Mouse (Mus musculus): ENCODE results near the gene Cbx8.

Cbx8 gene

DNA sequence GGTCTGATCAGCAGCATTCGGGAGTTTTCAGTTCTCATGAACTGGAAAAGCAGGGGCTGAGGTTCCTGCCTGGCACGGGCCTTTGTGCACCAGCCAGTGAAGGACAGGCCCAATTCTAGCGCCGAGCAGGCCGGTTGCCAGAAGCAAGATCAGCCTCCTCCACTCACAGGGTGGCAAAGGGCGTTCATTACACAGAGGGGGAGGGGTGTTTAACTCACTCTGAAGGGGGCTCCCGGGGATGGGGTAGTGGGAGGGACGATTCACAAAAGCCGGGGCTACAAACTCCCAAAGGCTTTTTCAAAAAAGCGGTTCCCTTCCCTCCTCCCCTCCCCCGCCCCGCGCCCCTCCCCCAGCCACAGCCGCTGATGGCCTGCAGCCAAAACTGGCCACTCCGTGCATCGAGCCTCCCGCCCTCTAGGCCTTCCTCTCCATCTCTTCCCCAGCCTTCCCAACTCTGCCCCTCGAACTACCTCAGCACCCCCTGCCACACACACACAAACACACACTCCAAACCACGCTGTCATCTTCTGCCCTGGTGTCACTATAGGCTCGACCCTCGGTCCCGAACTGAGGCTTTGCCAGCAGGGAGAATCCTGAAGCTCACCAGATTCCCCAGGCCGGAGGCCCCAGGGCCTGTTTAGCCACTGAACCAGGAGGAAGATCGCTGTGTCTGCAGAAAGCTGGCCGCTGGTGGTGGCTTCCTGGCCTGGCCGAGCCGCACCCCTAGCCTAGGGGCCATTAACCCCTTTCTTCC is 38.1 kb upstream of the Cbx8 start:
- peak; percentile 81 for DNase-seq

DNA sequence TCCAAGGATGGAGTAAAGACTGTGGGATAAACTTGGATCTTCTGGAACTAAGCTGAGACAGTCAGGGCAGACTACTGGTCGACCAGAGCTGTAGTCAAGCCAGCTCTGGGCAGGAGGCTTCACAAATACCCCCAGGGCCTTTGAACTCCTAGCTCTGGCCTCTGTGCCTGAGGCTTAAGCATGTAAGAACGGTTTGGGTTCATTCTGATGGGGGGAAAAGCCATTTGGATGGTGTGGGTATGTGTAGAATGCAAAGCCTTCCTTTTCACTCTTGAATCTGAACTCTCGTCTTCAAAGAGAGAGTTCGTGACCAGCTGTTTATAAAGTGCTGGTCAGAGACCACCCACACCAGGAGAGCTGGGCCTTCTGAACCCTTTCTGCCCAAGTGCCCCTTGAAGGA is 37.0 kb upstream of the Cbx8 start:
- DNase-seq, result no peak

DNA sequence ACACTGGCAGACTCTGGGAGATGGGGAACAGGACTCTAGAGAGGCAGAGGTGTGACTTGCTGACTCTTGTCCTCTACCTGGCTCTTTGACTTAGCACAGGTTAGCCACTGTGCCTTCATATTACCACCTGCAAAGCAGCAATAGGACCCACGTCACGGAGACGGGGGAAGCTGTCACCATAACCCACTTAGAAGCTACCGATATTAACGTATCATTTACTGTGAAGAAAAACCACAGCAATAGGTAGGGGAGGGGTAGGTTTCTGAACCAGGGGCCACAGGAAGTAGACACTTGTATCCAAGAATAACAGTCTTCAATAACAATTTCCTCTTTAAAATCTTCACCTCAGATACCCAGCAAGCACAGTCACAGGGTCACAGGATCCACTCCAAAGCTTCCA is 35.0 kb upstream of the Cbx8 start:
- no peak for DNase-seq

DNA sequence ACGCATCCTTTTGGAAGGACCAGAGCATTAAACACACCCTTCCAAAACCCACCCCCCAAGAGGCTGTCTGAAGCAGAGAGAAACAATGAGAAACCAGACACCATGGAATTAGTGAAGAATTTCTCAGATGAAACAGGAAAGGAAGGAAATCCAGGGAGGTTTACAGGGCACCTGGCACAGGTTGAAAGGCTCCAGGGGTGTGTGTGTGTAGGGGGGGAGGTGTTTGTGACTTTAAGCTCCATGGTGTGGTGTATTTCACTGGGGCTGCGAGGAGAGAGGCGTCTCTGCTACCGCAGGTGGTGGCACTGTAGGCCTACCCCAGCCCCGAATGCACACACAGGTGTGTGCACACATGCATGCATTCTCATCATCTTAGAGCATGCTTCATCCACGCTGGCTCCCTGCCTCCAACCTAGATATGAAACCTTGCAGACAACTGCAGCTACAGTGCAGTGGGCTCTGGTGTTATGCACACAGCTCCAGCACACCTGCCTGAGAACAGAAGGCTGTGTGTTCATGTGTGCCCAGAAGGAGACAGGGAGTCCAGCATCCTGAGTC is 33.2 kb upstream of the Cbx8 start:
- no peak for DNase-seq

DNA sequence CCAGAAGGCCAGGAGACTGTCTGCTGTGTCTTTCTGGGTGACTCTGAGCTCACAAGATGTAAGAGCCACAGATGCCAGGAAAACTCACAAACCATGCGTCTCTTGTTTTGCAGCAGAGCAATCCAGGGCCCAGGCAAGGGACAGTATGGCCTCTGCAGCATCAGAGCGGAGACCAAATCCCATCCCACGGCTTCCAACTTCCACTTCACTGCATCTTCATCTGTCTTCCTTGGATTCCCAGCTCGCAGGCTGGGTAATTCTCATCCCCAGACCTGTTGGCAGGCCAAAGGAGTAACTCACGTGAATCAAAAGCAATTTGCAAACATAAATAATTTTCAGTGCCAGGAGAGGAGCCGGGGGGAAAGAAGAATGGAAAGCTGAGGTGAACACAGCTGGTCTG is 32.2 kb upstream of the Cbx8 start:
- DNase-seq, result no peak

DNA sequence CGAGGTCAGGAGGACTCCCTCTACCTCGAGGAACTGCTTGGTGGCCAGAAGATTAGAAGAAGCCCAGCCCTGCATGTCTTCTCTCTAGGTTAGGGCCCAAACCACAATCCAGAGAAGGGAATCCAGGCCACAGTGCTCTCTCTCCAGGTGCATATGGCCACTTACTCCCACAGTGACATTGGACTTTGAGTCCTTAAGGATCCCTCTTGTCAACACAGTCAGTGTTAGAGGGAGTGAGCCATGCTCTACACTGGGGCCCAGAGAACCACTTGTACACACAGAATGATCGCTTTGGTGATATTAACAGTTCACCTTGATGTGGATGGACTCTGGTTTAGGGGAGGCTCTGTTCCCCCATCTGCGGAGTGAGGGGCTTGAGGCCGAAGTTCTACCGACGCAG is 31.5 kb upstream of the Cbx8 start:
- no peak for DNase-seq

DNA sequence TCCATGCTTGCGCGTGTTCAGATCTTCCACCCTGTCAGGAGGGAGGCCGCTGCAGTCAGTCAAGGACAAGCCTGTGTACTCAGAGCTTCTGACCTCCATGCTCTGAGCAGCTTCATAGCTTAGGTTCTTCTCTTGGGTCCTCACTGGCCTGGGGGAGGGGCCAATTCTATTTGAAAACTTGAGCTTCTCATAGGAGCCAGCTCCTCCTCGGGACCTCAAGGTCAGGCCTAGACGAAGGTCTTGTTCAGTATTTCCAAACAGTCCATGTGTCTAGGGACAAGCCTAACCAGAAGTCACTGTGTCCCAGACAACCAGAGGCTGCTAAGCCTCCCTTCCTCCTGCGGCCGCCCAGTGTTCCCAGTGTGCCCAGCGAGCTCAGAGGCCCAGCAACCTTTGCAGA is 26.1 kb upstream of the Cbx8 start:
- no peak for DNase-seq

DNA sequence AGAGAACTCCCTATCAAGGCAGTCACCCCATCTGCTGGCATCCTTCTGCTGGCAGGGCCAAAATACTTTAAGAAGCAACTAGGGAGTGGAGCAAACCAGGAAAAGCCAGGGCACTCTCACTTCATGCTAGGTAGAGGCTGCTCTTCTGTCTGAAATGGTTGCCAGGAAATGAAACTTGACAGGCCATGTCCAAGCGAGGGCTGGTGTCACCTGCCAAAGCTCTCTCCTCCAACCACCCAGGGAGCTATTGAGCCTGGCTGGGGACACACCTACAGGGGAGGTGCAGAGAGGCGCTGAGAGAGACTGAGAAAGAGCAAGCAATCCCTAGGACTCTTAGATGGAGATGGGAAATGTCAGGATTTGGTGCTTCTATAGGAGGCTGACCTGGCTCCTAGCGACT is 18.5 kb upstream of the Cbx8 start:
- no peak for DNase-seq

DNA sequence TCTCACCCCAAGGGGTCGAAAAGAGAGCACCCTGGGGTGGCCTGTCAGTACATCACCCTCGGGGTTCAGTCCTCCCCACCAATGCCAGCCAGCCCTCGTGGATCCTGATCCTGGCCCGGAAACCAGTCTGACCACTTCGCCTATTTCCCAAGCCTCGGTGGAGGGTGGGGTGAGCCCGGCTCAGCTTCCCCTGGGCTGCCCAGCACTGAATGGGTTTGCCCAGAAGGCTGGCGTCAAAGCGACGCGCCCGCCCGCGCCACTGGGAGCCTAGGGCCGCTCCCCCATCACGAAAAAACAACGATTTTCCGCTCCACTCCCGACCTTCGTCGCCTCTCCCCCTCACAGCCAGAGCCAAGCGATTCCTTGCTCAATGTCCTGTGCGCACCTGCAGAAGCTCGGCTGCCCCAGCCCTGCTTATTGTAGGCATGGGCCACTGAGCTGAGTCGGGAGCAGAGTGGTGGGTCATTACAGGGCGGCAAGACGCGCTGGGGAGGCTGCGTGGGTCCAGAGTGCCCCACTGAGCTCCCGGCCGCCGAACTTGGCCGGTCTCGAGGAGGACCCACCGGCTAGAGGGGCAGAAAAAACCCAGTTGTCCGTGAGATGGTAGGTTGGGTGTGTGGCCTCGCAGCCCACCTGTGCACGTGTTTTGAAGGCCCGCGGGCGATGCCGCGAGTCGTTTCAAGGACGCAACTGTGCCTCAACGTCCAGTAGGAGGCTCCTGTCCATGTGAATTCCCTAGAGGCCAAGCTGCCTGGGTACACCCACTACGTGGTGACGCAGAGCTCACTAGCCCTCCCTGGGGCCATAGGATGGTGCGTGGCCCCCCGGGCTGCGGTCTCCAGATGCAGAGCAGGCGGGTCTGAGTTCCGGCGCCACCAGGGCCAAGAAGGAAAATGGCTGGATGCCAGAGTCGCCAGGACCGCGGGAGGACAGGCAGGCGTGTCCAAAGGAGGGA is 17.5 kb upstream of the Cbx8 start:
- peak; percentile 61 for DNase-seq

DNA sequence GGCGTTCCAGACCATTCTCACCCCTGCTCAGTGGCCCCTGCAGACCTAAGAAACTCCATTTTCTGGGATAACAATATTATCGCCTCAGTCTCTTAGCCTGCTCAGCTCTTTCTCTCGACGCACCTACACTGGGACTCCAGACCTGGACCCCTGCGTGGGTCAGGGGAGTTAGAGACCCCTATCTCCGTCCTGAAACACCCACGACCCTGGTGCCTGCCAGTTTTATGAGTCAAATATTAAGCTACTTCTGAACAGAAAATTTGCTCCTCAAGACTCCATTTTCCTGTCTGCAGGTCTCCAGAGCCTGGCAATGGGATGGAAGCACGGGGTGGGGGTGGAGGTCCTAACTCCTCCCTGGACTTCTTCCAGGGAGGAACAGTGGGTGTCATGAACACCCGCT is 16.5 kb upstream of the Cbx8 start:
- no peak for DNase-seq

DNA sequence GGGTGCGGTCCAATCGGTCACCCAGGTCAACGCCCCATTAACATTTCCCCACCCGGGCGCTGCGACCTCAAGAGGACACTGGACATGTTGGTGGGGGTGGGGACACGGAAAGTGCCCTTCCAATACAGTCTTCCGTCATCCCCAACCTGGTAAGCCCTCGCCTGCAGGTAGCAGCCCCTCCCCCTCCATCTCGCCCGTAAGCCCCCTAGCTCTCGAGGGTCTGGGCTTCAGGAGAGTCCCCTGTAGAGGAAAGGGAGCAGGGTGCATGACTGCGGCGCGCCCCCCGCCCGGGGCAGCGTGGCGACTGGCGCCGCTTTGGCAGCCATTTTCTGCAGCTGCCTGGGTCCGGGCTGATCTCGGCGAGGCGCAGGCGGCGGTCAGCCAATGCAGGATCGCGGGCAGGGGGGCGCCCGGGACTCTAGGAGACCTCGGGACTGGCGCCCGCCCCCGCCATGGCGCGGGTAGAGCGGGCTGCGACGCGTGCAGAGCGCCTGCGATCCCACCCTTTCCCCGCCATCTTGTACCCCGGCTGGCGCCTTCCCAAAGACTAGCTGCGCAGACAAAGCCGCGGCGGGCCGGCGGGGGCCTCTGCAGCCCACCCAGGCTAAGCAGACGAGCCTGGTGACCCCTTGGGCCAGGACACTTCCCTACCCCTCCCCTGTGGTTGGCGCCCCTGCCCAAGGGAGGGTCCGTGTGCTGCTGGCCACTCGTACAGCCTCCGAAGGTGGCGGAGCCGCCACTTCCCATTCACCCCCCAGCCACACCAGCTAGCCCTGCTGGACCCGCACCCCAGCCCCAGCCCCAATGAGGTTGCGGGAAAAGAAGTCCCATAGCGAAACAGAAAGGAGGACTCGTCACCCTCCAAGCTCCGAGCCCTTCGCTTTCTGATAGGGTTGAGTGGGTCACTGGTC is 15.8 kb upstream of the Cbx8 start:
- DNase-seq, result no peak

DNA sequence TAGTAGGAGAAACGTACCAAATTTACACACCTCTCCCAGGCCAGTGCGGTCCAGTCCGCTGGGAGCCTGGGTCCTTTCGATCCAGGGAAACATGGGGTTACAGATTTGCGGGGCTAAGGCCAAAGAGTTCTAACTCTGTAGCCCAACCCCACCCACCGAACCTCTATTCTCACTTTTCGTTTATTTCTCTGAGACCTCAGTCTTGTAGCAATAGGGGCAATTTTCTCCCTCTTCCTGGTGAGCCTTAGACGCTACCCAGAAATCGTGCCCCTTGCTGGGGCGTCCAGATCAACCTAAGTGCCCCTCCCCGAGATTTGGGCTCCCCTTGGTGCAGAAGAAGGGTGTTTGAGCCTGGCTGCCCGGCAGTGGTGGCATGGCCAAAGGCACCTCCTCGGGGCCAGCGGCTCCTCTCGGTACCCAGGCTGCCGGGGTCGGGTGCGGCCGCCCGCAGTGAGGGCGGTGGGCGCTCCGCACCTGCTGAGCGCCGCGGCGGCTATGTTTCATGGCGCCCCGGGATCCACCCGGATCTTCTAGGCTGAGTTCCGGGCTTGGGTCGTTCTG is 14.9 kb upstream of the Cbx8 start:
- DNase-seq, result no peak

DNA sequence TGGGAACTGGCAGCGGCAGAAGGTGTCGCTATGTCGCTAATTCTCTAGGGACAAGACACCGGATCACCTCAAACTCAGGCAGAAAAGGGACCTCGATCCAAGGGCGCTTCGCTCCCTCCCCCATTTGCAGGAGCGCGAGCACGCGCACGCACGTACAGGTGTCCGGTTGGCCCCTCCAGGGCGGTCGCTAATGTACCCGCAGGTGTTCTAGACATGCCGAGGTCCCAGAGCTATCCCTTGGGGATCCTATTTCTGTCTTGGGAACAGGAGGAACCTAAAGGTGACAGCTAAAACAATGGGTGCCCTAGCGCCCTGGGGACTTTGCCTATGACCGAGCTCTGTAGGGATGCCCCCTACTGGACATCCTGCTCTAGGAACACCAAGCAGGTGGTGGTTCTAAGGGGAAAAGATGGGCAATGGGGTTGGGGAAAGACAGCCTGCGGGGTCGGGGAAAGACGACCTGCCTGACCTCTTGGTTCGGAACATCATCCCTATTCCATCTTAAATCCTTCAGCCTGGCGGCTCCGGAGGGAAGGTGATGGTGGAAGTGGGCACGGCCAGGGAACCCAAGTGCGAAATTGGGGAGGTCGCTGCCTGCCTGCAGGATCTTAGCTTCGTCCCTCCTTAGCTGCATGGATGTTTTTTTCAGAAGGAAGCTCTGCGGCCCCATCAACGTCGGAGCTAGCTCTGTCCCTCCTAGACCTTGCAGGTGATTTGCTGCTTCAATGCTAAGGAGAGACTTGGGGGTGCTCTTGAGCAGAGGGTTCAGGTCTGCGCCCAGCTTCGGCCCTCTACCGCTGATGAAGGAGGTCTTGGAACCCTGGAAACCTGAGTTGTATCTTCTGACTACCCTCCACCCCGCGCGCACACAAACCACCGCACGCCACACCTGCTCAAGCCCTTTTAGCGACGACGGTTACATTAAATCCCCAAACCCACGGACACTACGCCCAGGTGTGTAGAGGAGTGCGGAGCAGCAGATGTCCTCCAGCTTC is 13.9 kb upstream of the Cbx8 start:
- peak; percentile 55 for DNase-seq

DNA sequence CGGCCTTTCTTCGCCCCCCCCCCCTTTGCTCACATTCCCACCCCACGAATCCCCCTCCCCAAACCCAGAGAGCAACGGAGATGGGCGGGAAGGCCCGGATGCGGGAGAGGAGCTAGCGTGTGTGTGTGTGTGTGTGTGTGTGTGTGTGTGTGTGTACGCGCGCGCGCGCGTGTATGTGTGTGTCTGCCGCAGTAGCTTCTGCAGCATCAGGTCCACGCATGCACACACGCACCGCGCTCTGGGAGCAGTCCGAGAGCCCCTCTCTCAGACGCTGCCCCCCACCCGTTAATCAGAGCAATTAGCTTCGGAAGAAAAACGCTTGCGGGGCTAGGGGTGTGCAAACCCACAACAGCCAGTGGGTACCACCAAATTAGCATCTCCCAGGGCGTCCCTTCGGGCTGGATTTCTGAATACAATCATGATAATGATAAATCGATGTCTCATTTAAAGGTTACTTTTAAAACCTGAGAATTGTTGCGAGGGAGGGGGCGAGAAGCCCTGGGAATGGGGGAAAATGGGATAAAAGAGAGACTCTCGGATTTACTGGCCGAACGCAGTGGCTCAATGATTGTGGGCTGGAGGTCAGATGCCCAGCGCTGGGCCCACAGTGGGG is 13.1 kb upstream of the Cbx8 start:
- DNase-seq, result no peak

DNA sequence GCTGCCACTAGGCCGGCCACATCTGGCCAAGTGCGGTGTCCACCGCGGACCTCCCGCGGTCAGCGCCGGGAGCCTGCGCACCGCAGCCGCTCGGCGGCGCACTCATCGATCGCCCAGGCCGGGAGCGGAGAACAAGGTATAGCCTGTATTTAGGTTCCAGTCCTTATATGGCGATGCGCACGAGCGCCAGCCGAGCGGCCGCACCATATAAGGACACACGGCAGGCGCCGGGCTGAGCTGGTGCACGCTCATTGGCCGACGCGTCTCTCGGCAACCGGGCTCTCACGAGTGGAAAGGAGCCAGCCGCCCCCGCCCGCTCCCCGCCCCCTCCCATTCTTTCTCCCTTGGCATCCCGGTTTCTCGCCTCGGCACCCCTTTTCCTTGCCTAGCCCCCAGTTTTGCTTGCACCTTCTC is 12.5 kb upstream of the Cbx8 start:
- peak; percentile 63 for DNase-seq

DNA sequence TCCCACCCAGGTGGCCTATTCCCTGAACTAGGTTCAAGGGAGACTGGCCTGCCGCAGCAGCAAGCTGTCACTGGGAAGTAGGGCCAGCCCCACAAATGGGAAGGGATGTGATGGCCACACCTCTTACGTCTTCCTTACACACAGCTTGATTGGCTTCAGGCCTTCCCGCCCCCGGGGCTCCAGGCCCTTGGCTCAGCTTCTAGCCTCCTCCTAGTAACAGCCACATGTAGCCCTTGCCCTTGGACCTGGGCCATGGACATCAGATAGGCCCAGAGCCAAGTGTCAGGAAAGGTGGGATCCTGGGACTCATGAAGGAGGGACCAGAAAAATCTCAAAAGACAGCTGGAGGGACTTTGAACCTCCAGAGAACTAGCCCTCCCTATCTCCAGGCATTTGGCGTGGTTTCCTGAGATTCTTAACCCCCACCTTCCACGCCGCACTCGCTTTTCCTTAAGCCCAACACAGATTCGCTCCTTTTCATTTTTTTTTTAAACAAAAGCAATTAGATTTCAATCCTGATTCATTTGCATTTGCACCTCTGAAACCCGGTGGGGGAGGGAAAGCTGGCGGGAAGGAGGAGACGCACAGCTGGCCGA is 12.0 kb upstream of the Cbx8 start:
- DNase-seq, result no peak

DNA sequence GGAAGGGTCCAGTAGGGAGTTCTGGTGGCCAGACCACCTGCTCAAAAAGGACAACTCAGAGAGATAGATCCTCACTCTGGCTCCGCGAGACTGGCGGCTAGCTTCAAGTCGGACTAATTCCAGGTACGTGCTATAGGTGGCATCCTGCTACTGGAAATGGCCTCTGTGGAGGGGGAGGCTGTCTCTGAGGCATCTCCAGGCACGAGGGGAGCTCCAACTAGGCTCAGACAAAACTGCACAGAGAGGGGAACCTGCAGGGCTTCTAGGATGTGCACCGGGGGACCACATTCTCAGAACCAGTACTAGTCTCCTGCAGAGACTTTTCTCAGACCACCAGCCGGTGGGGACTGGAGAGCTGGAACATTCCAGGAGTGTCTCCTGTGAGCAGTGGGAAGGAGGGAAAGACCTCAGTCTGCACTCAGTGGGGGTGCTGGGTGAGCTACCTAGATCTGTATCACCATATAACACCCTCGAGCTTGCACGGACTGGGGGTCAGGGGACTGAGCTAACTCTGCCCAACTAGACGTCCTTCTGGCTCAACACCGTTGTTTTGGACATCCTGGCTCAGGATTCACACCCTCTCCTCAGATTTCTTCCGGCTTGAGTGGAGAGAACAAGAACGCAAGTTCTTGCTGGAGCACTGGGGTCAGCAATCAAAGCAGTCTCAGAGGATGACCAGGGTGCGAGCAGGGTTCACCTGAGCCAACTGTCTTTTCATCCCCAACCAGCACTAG is 11.3 kb upstream of the Cbx8 start:
- peak; percentile 63 for DNase-seq

DNA sequence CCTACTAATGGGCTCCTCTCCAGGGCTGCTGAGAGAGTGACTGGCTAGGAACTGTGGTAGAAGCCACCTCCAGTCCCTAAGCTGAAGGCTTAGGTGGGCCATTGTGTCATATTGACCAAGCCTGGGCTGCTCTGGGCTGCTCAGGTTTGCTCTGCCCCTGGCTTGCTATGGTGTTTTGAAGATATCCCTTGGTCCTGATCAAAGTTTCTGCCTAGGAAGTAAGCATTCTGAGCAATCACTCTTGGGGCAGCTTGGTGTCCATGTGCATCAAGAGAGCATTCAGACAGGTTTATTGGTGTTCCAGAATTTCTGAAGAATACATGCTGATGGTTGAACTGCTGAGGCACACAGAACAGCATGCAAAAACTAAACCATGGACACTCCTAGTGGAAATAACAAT is 10.7 kb upstream of the Cbx8 start:
- DNase-seq, result no peak

DNA sequence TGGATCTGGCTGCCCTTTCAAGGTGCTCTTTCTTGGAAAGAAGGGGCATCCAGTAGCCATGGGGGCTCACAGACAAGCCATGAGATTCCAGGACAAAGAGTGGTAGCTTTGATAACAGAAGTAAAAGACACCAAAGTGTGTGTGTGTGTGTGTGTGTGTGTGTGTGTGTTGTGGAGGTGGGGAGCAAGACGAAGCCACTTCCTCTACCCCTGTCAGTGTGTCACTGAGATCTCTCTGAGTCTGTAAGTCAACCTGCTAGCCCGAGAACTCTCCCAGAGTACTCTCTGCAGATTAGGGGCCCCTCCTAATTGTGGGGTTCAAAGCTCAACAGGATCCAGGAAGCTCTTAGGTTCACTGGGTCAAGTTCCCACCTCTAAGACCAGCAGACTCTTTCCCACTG is 9.6 kb upstream of the Cbx8 start:
- no peak for DNase-seq

DNA sequence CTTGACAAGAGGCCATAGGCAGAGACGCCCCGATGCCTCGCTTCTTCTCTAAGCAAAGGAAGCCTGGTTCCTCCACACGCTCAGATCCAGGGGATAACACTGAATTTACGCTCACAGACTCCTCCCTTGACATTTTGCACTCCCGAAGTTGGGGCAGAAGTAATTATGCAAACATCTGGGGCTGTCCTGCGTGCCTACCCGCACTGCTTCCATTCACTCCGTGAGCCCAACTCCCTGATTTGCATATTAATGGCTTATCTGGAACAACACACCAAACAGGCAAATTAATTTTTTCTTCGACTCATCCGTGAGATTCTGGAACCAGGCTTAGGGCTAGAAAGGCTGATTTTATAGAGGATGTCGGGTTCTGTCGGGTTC is 7.4 kb upstream of the Cbx8 start:
- no peak for DNase-seq
